Mouse (Mus musculus) limb, embryonic 11.5 days (tissue): Measurements from ENCODE around the gene Dync1i2. TPM values are rescaled to one million over a fixed set of nuclear protein-coding genes. Genes with fewer than 3 reads are reported as not detected.

Experiments
- ATAC-seq: fragments of 200-750 bp; cut with Nextera tagmentation; 2 replicates; pipeline ENCODE4 v1.8.0; 2017; ENCODE audit warnings: low read depth; ENCODE audit not compliant: insufficient number of reproducible peaks, low FRiP score, low TSS enrichment
- DNase-seq: peaks from one replicate; pipeline ENCODE4 v3.0.0-alpha.2; 2015; ENCODE audit warnings: low spot score
- H3K27ac ChIP-seq: fragments of 300-500 bp; sonication (generic); replicated peaks from 2 replicates; pipeline ENCODE4 v1.5.1; 2014; ENCODE audit warnings: low read depth, mild to moderate bottlenecking, low read length
- H3K27me3 ChIP-seq: fragments of 300-500 bp; sonication (generic); 2 replicates; pipeline ENCODE4 v1.6.1; 2014; ENCODE audit warnings: mild to moderate bottlenecking, low read length, mixed read lengths; ENCODE audit not compliant: control insufficient read depth, insufficient read depth
- H3K36me3 ChIP-seq: fragments of 300-500 bp; sonication (generic); 2 replicates; pipeline ENCODE4 v1.6.1; 2014; ENCODE audit warnings: mild to moderate bottlenecking, low read length, moderate library complexity, mixed read lengths; ENCODE audit not compliant: control insufficient read depth, insufficient read depth
- H3K4me1 ChIP-seq: fragments of 300-500 bp; sonication (generic); 2 replicates; pipeline ENCODE4 v1.6.1; 2014; ENCODE audit warnings: low read length, mixed read lengths; ENCODE audit not compliant: control insufficient read depth, insufficient read depth
- H3K4me2 ChIP-seq: fragments of 300-500 bp; sonication (generic); 2 replicates; pipeline ENCODE4 v1.6.1; 2014; ENCODE audit warnings: low read depth, mild to moderate bottlenecking, moderate library complexity; ENCODE audit not compliant: severe bottlenecking
- H3K4me3 ChIP-seq: fragments of 300-500 bp; sonication (generic); 2 replicates; pipeline ENCODE4 v1.5.1; 2014; ENCODE audit warnings: low read depth, low read length
- H3K9ac ChIP-seq: fragments of 300-500 bp; sonication (generic); 2 replicates; pipeline ENCODE4 v1.6.1; 2014; ENCODE audit warnings: mild to moderate bottlenecking, low read length
- H3K9me3 ChIP-seq: fragments of 300-500 bp; sonication (generic); 2 replicates; pipeline ENCODE4 v1.6.1; 2016; ENCODE audit warnings: low read length; ENCODE audit not compliant: control insufficient read depth
- WGBS: fragments of 180-500 bp; shearing (Covaris S2); extraction: QIAGEN DNeasy Blood & Tissue Kit; methylation state at CpG from one replicate; pipeline ENCODE4 v1.1.7; 2014; 5-methylcytosine and 5-hydroxymethylcytosine counted together
- polyA plus RNA-seq: library from polyadenylated mRNA; unstranded; fragments of >200 nt; fragmentation: Nextera tagmentation; extraction: Ambion mirVana; gene quantifications from 2 replicates; pipeline ENCODE4 v1.2.1, GENCODE M21; 2014

Gene Dync1i2
- polyA plus RNA-seq, 1 experiment from 2014 or later, result 128 TPM

DNA sequence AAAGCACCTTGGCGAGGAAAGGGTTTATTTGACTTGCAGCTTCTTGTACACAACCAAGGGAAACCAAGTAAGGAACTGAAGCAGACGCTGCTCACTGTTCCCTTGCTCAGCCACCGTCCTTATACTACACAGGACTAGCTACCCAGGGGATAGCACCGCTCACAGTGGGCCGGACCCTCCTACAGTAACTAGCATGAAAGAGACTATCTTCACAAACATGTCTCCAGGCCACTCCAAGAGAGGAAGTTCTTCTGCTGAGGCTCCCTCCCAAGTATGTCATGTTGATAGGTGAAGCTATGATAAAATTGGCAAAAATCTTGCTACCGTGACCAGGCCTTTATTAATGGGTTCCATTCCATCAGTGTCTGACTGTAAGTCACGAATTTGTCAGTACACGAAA lies 57.2 kb downstream of the Dync1i2 start:
- H3K4me1 ChIP-seq, result no peaks in the 10 kb centered on the region
- no peak overlapping the region for H3K4me3 ChIP-seq
- no peak overlapping the region for H3K9ac ChIP-seq
- no peak overlapping the region for H3K4me2 ChIP-seq
- ATAC-seq, result no peak
- H3K36me3 ChIP-seq, result no peaks in the 10 kb centered on the region
- H3K27me3 ChIP-seq, result no peaks in the 10 kb centered on the region
- no peaks in the 10 kb centered on the region for H3K9me3 ChIP-seq
- WGBS, result 92% methylated on average over 8 of the region's 8 CpGs
- DNase-seq, result no peak
- H3K27ac ChIP-seq, result no peak overlapping the region

DNA sequence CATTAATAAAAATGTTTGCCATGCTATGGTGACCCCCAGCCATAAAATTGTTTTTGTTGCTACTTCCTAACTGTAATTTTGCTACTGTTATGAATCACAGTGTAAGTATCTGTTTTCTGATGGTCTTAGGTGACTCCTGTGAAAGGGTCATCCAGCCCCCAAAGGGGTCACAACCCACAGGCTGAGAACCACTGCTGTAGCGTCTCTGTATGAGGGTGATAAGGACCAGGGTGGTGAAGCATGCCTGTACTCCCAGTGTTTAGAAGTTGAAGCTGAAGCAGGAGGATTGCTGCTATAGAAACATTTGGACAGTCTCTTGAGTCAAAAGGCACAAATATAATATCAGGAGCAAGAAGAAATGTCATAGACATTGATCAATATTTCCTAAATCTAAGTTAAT lies 57.8 kb downstream of the Dync1i2 start:
- Histone ChIP-seq H3K4me3 (no peak overlapping the region), H3K9ac (no peak overlapping the region), H3K27ac (no peak overlapping the region), H3K27me3 (no peaks in the 10 kb centered on the region), H3K4me2 (no peak overlapping the region), H3K9me3 (no peaks in the 10 kb centered on the region), H3K36me3 (no peaks in the 10 kb centered on the region), H3K4me1 (no peaks in the 10 kb centered on the region)
- no peak for ATAC-seq
- 74% methylated on average over 1 of the region's 1 CpGs for WGBS
- DNase-seq, result no peak

DNA sequence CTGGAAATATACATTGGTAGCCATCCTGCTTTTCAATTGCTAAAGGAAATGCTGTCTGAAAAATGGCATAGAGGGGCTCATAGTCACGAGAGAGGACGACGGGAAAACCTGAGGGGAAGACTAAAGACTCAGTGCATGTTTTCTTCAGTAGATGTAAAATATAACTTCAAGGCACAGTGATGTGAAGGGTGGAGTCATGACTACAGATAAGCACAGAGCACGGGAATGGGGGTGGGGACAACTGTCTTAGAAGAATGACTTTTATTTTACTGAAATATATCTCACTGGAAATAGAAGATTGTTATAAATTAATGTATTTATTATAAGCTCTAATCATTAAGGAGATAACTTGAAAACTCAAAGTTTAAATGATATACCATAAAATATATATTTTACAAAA lies 58.6 kb downstream of the Dync1i2 start:
- ATAC-seq, result no peak

DNA sequence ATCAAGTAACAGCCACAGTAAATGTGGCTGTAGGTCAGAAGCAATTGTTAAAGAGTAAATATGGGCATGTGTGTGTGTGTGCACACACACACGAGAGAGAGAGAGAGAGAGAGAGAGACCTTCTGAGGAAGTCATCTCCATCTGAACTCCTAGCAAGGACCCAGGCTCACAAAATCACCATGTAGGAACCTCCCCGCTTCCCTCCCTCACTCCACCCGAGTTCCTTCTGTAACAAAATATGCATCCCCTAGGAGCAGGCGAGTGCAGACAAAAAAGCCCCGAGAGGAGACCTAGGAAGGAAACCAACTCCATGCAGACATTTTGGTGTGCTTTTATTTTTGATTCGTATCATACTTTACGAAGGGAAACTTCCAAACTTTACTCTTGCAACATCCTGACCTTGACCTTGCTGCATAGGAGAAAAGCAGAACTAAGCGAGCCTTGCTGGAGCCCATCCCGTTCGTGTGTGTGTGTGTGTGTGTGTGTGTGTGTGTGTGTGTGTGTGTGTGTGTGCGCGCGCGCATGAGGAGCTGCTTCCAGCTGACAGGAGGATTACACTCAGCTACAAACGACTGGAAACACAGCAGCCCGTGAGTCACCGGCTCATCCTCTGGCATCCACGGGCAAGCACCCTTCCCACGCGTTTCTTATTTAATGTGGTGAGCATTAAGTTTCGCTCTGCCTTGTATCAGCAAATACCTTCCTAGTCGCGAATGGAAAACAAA lies 62.6 kb downstream of the Dync1i2 start:
- H3K36me3 ChIP-seq, result no peaks in the 10 kb centered on the region
- no peak overlapping the region for H3K4me2 ChIP-seq
- 77% methylated on average over 23 of the region's 23 CpGs for WGBS
- ATAC-seq (no peak), DNase-seq (no peak)
- no peaks in the 10 kb centered on the region for H3K9me3 ChIP-seq
- no peak overlapping the region for H3K27ac ChIP-seq
- H3K4me3 ChIP-seq, result no peak overlapping the region
- no peak overlapping the region for H3K9ac ChIP-seq
- no peaks in the 10 kb centered on the region for H3K27me3 ChIP-seq
- H3K4me1 ChIP-seq, result peaks cover 2% of the 10 kb centered on the region; the same call in 1 of the 2 replicates

More for the DNA sequence above, 58.6 kb downstream of the Dync1i2 start:
- no peak overlapping the region for H3K9ac ChIP-seq
- WGBS, result 81% methylated on average over 4 of the region's 4 CpGs
- no peak overlapping the region for H3K27ac ChIP-seq
- H3K4me3 ChIP-seq, result no peak overlapping the region
- no peak overlapping the region for H3K4me2 ChIP-seq
- no peaks in the 10 kb centered on the region for H3K27me3 ChIP-seq
- H3K4me1 ChIP-seq, result no peaks in the 10 kb centered on the region
- no peak for DNase-seq
- H3K36me3 ChIP-seq, result no peaks in the 10 kb centered on the region
- no peaks in the 10 kb centered on the region for H3K9me3 ChIP-seq

DNA sequence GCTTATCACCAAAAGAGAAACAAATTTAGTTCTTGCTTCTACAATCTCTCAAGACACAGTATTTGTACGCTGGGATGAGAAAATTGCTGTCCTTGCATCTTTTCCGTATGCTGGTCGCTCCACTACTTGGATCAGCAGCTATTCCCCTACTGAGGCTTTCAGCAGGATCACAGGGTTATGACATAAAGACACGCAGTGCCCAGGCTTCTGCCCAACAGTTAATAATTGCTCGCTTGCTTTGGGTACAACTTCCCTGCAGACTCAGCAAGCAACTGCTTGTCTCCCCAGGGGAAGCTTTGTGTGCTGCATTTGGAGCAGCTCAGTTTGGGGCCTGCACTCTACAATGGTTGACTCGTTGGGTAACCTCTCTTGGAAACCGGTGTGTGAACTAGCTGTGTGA lies 64.2 kb downstream of the Dync1i2 start:
- no peak overlapping the region for H3K4me3 ChIP-seq
- DNase-seq, result no peak
- no peaks in the 10 kb centered on the region for H3K36me3 ChIP-seq
- peaks cover 2% of the 10 kb centered on the region; the same call in 1 of the 2 replicates for H3K4me1 ChIP-seq
- H3K4me2 ChIP-seq, result no peak overlapping the region
- no peak overlapping the region for H3K27ac ChIP-seq
- WGBS, result 90% methylated on average over 7 of the region's 7 CpGs
- H3K9ac ChIP-seq, result no peak overlapping the region
- H3K9me3 ChIP-seq, result no peaks in the 10 kb centered on the region
- H3K27me3 ChIP-seq, result no peaks in the 10 kb centered on the region
- ATAC-seq, result no peak

DNA sequence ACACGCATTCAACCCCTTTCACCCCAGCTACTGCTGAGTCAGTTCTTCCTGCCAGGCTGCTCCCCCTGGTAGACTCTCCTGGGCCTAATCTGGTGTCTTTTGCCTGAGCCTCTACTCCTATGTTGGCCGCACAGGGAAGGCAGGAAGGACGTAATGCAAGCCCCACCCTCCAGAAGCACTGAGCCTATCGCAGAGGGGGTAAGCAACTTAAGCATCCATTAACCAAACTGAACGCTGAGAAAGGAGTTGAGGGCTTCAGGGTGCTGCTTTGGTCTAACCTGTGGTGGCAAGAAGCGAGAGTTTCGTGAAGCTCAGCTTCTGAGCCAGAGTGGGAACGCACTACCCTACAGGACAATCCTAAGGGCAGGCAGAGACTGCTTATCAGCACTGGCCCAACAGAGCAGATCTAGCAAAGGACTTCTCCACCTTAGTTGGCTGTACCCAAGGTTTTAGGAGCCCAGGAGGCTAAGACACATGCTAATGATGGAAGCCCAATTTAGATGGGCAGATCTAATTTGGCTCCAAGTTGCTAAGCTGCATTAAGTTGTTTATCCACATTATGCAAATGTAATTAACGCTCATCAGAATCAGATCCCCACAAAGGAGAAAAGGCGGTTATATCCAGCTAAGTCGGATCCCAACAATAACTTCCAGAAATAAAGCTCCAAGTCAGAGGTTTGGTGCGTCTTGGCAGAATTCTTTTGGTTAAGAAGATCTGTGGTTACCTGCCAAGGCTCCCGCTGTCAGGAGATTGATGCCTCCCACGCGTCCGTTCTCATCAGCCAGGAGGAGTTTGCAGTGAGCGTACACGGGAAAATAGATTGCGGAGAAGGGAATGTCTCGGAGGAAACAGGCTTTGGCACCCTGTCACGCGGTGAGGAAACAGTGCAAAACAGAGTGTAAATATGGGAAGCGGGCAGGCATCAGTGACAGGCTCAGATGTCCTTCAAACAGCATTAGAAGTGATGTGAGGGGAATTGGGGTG lies 67.6 kb downstream of the Dync1i2 start:
- peaks cover 2% of the 10 kb centered on the region; the same call in 1 of the 2 replicates for H3K4me1 ChIP-seq
- no peak overlapping the region for H3K27ac ChIP-seq
- no peak overlapping the region for H3K4me2 ChIP-seq
- 85% methylated on average over 23 of the region's 23 CpGs for WGBS
- no peaks in the 10 kb centered on the region for H3K9me3 ChIP-seq
- ATAC-seq, result no peak
- DNase-seq, result no peak
- no peak overlapping the region for H3K9ac ChIP-seq
- no peak overlapping the region for H3K4me3 ChIP-seq
- H3K27me3 ChIP-seq, result no peaks in the 10 kb centered on the region
- H3K36me3 ChIP-seq, result peaks cover 2% of the 10 kb centered on the region; the same call in 1 of the 2 replicates

DNA sequence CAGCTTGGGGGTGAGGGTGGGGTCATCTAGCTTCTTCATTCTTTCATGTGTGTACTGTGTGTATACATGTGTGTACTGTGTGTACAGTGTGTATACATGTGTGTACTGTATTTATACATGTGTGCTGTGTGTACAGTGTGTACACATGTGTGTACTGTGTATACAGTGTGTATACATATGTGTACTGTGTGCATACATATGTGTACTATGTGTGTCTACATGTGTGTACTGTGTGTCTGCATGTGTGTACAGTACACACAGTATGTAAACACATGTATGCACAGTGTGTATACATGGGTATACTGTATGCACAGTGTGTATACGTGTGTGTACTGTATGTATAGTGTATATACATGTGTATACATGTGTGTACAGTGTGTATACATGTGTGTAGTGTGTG lies 70.5 kb downstream of the Dync1i2 start:
- no peak overlapping the region for H3K9ac ChIP-seq
- peaks cover 2% of the 10 kb centered on the region; the same call in 1 of the 2 replicates for H3K4me1 ChIP-seq
- ATAC-seq (no peak), DNase-seq (no peak)
- H3K4me2 ChIP-seq, result no peak overlapping the region
- no peaks in the 10 kb centered on the region for H3K9me3 ChIP-seq
- 75% methylated on average over 1 of the region's 1 CpGs for WGBS
- H3K4me3 ChIP-seq, result no peak overlapping the region
- no peaks in the 10 kb centered on the region for H3K27me3 ChIP-seq
- peaks cover 2% of the 10 kb centered on the region; the same call in 1 of the 2 replicates for H3K36me3 ChIP-seq
- no peak overlapping the region for H3K27ac ChIP-seq

DNA sequence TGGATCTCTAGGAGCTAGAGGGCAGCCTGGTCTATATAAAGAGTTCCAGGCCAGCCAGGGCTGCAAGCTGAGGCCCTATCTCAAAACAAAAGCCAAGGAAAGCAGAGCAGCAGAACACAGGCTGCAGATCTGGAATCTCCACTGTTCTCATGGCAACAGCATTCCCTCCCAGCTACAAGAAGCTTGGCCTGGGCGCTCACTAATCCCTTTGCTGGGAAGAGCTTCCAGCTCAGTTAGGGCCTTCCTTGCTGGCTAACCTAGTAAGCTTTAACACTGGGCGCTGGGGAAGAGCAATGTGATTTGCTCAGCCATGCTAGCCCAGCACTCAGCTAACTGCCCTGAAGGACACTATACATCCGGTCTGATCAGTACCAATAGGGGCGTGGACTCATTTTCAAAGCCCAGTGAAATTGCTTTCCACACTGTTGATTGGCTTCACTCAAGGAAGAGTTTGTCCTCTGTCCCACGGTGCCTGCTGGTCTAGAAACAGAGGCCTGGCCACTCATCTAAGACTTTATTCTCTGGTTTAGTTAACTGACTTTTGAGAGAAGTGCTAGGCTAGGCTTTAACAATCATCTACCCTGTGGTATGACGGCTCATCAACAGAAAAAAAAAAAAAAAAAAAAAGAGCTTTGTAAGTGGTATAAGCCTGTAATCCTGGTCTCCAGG lies 78.7 kb downstream of the Dync1i2 start:
- H3K36me3 ChIP-seq, result no peaks in the 10 kb centered on the region
- no peaks in the 10 kb centered on the region; the same call in 1 of the 2 replicates for H3K4me1 ChIP-seq
- 58% methylated on average over 6 of the region's 6 CpGs for WGBS
- no peaks in the 10 kb centered on the region for H3K9me3 ChIP-seq
- H3K4me3 ChIP-seq, result no peak overlapping the region
- H3K27me3 ChIP-seq, result no peaks in the 10 kb centered on the region
- H3K27ac ChIP-seq, result no peak overlapping the region
- DNase-seq (no peak), ATAC-seq (no peak)
- no peak overlapping the region for H3K9ac ChIP-seq
- H3K4me2 ChIP-seq, result no peak overlapping the region
